Mouse (Mus musculus) cortical plate, adult 2 months (tissue): ENCODE data around the gene Tcea2.

Experiments used
- CTCF ChIP-seq: fragments of 200-500 bp; IDR thresholded peaks from 2 replicates; pipeline ENCODE4 v1.5.1; 2011; ENCODE audit warnings: mild to moderate bottlenecking, control low read depth, low read length; ENCODE audit not compliant: insufficient read depth; ENCODE audit errors: extremely low read depth
- POLR2A ChIP-seq: fragments of 200-500 bp; IDR thresholded peaks from 2 replicates; pipeline ENCODE4 v1.6.1; 2011; ENCODE audit warnings: mild to moderate bottlenecking, low read length, control low read depth; ENCODE audit not compliant: insufficient read depth; ENCODE audit errors: extremely low read depth

GRCm38 (mm10) chr2:181696801-181697420, 16.8 kb downstream of the Tcea2 start:
- TF ChIP-seq CTCF, result no peak
- TF ChIP-seq POLR2A, result no peak
